Mouse (Mus musculus): ENCODE results near the gene Trim31. TPM values are rescaled to one million over a fixed set of nuclear protein-coding genes. Genes with fewer than 3 reads are reported as not detected.

Gene Trim31
- polyA plus RNA-seq, 1 experiment from 2014 or later = not detected

GRCm38 (mm10) chr17:36943691-36944090 lies 45.8 kb downstream of the Trim31 start:
- no peak for DNase-seq (ENCODE audit: low spot score)

GRCm38 (mm10) chr17:36944121-36944775 lies 46.3 kb downstream of the Trim31 start:
- WGBS = 29% methylated on average over 8 of the region's 9 CpGs
- peak; percentile 30 for DNase-seq (ENCODE audit: low spot score)
- H3K4me1 ChIP-seq (replicated peaks; ENCODE audit: control insufficient read depth, insufficient read depth, low read length) = peaks cover 3% of the 10 kb centered on the region; the same call in 1 of the 2 replicates
- H3K9ac ChIP-seq (ENCODE audit: low read depth, low read length) = no peak overlapping the region
- H3K27ac ChIP-seq (ENCODE audit: low read depth, low read length) = no peak overlapping the region
- H3K4me2 ChIP-seq (replicated peaks; ENCODE audit: low read depth, low read length) = 0 out of 2 replicates have a peak overlapping the region, but pooled peaks have one; percentile 4
- H3K9me3 ChIP-seq (ENCODE audit: control insufficient read depth, low read length) = no peaks in the 10 kb centered on the region
- H3K4me3 ChIP-seq (ENCODE audit: low read depth, low read length) = no peak overlapping the region
- peaks cover 37% of the 10 kb centered on the region for H3K27me3 ChIP-seq (ENCODE audit: control insufficient read depth, insufficient read depth, low read length)
- H3K36me3 ChIP-seq (ENCODE audit: control insufficient read depth, insufficient read depth, low read length) = no peaks in the 10 kb centered on the region
- ATAC-seq (ENCODE audit: low FRiP score) = no peak

More at GRCm38 (mm10) chr17:36943691-36944090, 45.8 kb downstream of the Trim31 start:
- H3K4me1 ChIP-seq (replicated peaks; ENCODE audit: control insufficient read depth, insufficient read depth, low read length) = peaks cover 3% of the 10 kb centered on the region; the same call in 1 of the 2 replicates
- H3K27me3 ChIP-seq (ENCODE audit: control insufficient read depth, insufficient read depth, low read length) = peaks cover 37% of the 10 kb centered on the region
- H3K27ac ChIP-seq (ENCODE audit: low read depth, low read length) = no peak overlapping the region
- H3K4me3 ChIP-seq (ENCODE audit: low read depth, low read length) = no peak overlapping the region; the same call in 1 of the 2 replicates
- H3K9me3 ChIP-seq (ENCODE audit: control insufficient read depth, low read length) = no peaks in the 10 kb centered on the region
- WGBS = 24% methylated on average over 5 of the region's 5 CpGs
- no peaks in the 10 kb centered on the region for H3K36me3 ChIP-seq (ENCODE audit: control insufficient read depth, insufficient read depth, low read length)
- H3K9ac ChIP-seq (ENCODE audit: low read depth, low read length) = no peak overlapping the region
- ATAC-seq (ENCODE audit: low FRiP score) = no peak
- no peak overlapping the region for H3K4me2 ChIP-seq (replicated peaks; ENCODE audit: low read depth, low read length)

- peak; percentile 79 for DNase-seq (ENCODE audit: low spot score)
- Histone ChIP-seq H3K36me3 (ENCODE audit: control insufficient read depth, insufficient read depth, low read length) (no peaks in the 10 kb centered on the region), H3K9me3 (ENCODE audit: control insufficient read depth, low read length) (no peaks in the 10 kb centered on the region), H3K27me3 (ENCODE audit: control insufficient read depth, insufficient read depth, low read length) (peaks cover 30% of the 10 kb centered on the region), H3K9ac (ENCODE audit: low read depth, low read length) (peak overlapping the region; percentile 82), H3K27ac (ENCODE audit: low read depth, low read length) (peak overlapping the region; percentile 59), H3K4me1 (replicated peaks; ENCODE audit: control insufficient read depth, insufficient read depth, low read length) (peaks cover 3% of the 10 kb centered on the region; the same call in 1 of the 2 replicates), H3K4me2 (replicated peaks; ENCODE audit: low read depth, low read length) (peak overlapping the region; percentile 92), H3K4me3 (ENCODE audit: low read depth, low read length) (peak overlapping the region; percentile 50)
- WGBS = under 1% methylated on average over 62 of the region's 62 CpGs
- peak; percentile 58 for ATAC-seq (ENCODE audit: low FRiP score)
These were observed 49.3 kb downstream of the Trim31 start for GRCm38 (mm10) chr17:36947051-36947819.

- no peaks in the 10 kb centered on the region for H3K9me3 ChIP-seq (ENCODE audit: control insufficient read depth, low read length)
- no peak for ATAC-seq (ENCODE audit: low FRiP score)
- H3K27me3 ChIP-seq (ENCODE audit: control insufficient read depth, insufficient read depth, low read length) = peaks cover 19% of the 10 kb centered on the region
- H3K9ac ChIP-seq (ENCODE audit: low read depth, low read length) = no peak overlapping the region
- no peaks in the 10 kb centered on the region; the same call in 1 of the 2 replicates for H3K4me1 ChIP-seq (replicated peaks; ENCODE audit: control insufficient read depth, insufficient read depth, low read length)
- H3K27ac ChIP-seq (ENCODE audit: low read depth, low read length) = no peak overlapping the region
- DNase-seq (ENCODE audit: low spot score) = no peak
- H3K36me3 ChIP-seq (ENCODE audit: control insufficient read depth, insufficient read depth, low read length) = no peaks in the 10 kb centered on the region
- no peak overlapping the region for H3K4me2 ChIP-seq (replicated peaks; ENCODE audit: low read depth, low read length)
- H3K4me3 ChIP-seq (ENCODE audit: low read depth, low read length) = no peak overlapping the region
- WGBS = 86% methylated on average over 1 of the region's 1 CpGs
These were observed 50.4 kb downstream of the Trim31 start for GRCm38 (mm10) chr17:36948286-36948685.

- DNase-seq (ENCODE audit: low spot score) (no peak), ATAC-seq (ENCODE audit: low FRiP score) (no peak)
- peaks cover 12% of the 10 kb centered on the region for H3K27me3 ChIP-seq (ENCODE audit: control insufficient read depth, insufficient read depth, low read length)
- no peaks in the 10 kb centered on the region for H3K9me3 ChIP-seq (ENCODE audit: control insufficient read depth, low read length)
- 92% methylated on average over 8 of the region's 8 CpGs for WGBS
- no peak overlapping the region for H3K4me3 ChIP-seq (ENCODE audit: low read depth, low read length)
- H3K36me3 ChIP-seq (ENCODE audit: control insufficient read depth, insufficient read depth, low read length) = no peaks in the 10 kb centered on the region
- H3K27ac ChIP-seq (ENCODE audit: low read depth, low read length) = no peak overlapping the region
- H3K4me1 ChIP-seq (replicated peaks; ENCODE audit: control insufficient read depth, insufficient read depth, low read length) = no peaks in the 10 kb centered on the region
- H3K4me2 ChIP-seq (replicated peaks; ENCODE audit: low read depth, low read length) = no peak overlapping the region
- H3K9ac ChIP-seq (ENCODE audit: low read depth, low read length) = no peak overlapping the region
These were observed 51.3 kb downstream of the Trim31 start for GRCm38 (mm10) chr17:36949265-36949664.

GRCm38 (mm10) chr17:36950981-36951947 lies 53.3 kb downstream of the Trim31 start, which contains the start of gene Ppp1r11:
TSS of gene Ppp1r11 (minus strand) at chr17:36951741.
- Histone ChIP-seq H3K36me3 (ENCODE audit: control insufficient read depth, insufficient read depth, low read length) (no peaks in the 10 kb centered on the region), H3K9me3 (ENCODE audit: control insufficient read depth, low read length) (no peaks in the 10 kb centered on the region), H3K4me1 (replicated peaks; ENCODE audit: control insufficient read depth, insufficient read depth, low read length) (no peaks in the 10 kb centered on the region), H3K27ac (ENCODE audit: low read depth, low read length) (peak within 1 kb of the TSS; percentile 86), H3K9ac (ENCODE audit: low read depth, low read length) (peak within 1 kb of the TSS; percentile 75), H3K4me3 (ENCODE audit: low read depth, low read length) (peak within 1 kb of the TSS; percentile 68), H3K4me2 (replicated peaks; ENCODE audit: low read depth, low read length) (peak within 1 kb of the TSS; percentile 57), H3K27me3 (ENCODE audit: control insufficient read depth, insufficient read depth, low read length) (no peaks in the 10 kb centered on the region)
- ATAC-seq (ENCODE audit: low FRiP score) (peak; percentile 95), DNase-seq (ENCODE audit: low spot score) (peak; percentile 97)
- 2% methylated on average over 36 of the region's 36 CpGs for WGBS

- Histone ChIP-seq H3K9ac (ENCODE audit: low read depth, low read length) (no peak overlapping the region), H3K36me3 (ENCODE audit: control insufficient read depth, insufficient read depth, low read length) (no peaks in the 10 kb centered on the region), H3K4me3 (ENCODE audit: low read depth, low read length) (no peak overlapping the region), H3K27me3 (ENCODE audit: control insufficient read depth, insufficient read depth, low read length) (no peaks in the 10 kb centered on the region), H3K4me2 (replicated peaks; ENCODE audit: low read depth, low read length) (no peak overlapping the region), H3K27ac (ENCODE audit: low read depth, low read length) (no peak overlapping the region), H3K9me3 (ENCODE audit: control insufficient read depth, low read length) (no peaks in the 10 kb centered on the region), H3K4me1 (replicated peaks; ENCODE audit: control insufficient read depth, insufficient read depth, low read length) (no peaks in the 10 kb centered on the region)
- 88% methylated on average over 2 of the region's 2 CpGs for WGBS
- no peak for ATAC-seq (ENCODE audit: low FRiP score)
- DNase-seq (ENCODE audit: low spot score) = no peak
These were observed 54.7 kb downstream of the Trim31 start for GRCm38 (mm10) chr17:36952631-36953030.

- no peak overlapping the region for H3K9ac ChIP-seq (ENCODE audit: low read depth, low read length)
- no peaks in the 10 kb centered on the region for H3K4me1 ChIP-seq (replicated peaks; ENCODE audit: control insufficient read depth, insufficient read depth, low read length)
- DNase-seq (ENCODE audit: low spot score) (no peak), ATAC-seq (ENCODE audit: low FRiP score) (no peak)
- 91% methylated on average over 1 of the region's 1 CpGs for WGBS
- no peaks in the 10 kb centered on the region for H3K27me3 ChIP-seq (ENCODE audit: control insufficient read depth, insufficient read depth, low read length)
- no peak overlapping the region for H3K27ac ChIP-seq (ENCODE audit: low read depth, low read length)
- H3K9me3 ChIP-seq (ENCODE audit: control insufficient read depth, low read length) = no peaks in the 10 kb centered on the region
- H3K36me3 ChIP-seq (ENCODE audit: control insufficient read depth, insufficient read depth, low read length) = no peaks in the 10 kb centered on the region
- no peak overlapping the region for H3K4me2 ChIP-seq (replicated peaks; ENCODE audit: low read depth, low read length)
- H3K4me3 ChIP-seq (ENCODE audit: low read depth, low read length) = no peak overlapping the region
These were observed 55.1 kb downstream of the Trim31 start for GRCm38 (mm10) chr17:36953062-36953461.
